Mouse (Mus musculus) adrenal gland, postnatal 14 days (tissue): ENCODE measurements at regions not wholly inside any gene's neighbourhood (a gene's known extent, or its start where the extent isn't known, plus 50 kb on each side); places are given as distances from the start of the nearest gene placed in this dataset.

Experiments used
- DNase-seq: peaks from one replicate; pipeline ENCODE4 v3.0.0; 2021; ENCODE audit warnings: mixed read lengths

DNA sequence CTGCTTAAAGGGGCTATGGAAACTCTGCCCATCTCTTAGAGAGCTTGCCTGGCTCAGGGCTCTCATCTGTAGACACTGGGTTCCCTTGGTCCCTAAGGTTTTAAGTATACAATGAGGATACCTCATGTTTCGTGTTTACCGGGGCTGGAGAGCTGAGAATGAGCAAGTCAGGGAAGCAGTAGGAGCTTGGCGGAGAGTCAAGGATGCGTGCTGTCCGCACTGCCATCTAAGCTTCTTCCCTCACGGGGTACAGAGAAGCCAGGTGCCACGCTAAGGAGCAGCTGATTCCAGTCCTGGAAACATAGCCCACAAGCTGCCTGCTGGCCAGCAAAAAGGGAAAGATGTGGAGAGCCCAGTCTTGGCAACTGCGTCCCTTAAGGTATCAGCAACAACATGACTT lies 55.0 kb upstream of the Ttc34 start:
- no peak for DNase-seq

GRCm38 (mm10) chr4:154785282-154785987 lies 51.8 kb upstream of the Ttc34 start:
- DNase-seq, result peak; percentile 18

GRCm38 (mm10) chr4:154787190-154787589 lies 50.1 kb upstream of the Ttc34 start:
- no peak for DNase-seq
